Mouse (Mus musculus) retina, postnatal 7 days (tissue): ENCODE data around the gene Milr1.
"Not testable (repeated sequence)": the region's sequence is repeated elsewhere in the genome, so short reads cannot be mapped to it uniquely, and the experiment has no call there.

ENCODE experiments used
- DNase-seq: peaks from one replicate; pipeline ENCODE4 v3.0.0-alpha.2; 2012; ENCODE audit warnings: low read depth, low spot score

The Milr1 gene

DNA sequence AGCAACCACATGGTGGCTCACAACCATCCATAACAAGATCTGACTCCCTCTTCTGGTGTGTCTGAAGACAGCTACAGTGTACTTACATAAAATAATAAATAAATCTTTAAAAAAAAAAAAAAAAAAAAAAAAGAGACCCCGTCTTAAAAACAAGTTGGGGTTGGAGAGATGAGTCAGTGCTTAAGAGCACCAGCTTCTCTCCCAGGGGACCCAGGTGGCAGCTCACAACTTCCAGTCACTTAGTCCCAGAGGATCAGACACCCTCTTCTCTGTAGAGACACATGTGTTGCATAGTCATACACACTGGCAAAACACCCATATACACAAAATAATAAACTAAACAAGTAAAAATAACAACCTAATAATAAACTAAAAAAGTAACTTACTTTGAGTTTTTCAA, 56.4 kb downstream of the Milr1 start:
- not testable (repeated sequence) for DNase-seq

DNA sequence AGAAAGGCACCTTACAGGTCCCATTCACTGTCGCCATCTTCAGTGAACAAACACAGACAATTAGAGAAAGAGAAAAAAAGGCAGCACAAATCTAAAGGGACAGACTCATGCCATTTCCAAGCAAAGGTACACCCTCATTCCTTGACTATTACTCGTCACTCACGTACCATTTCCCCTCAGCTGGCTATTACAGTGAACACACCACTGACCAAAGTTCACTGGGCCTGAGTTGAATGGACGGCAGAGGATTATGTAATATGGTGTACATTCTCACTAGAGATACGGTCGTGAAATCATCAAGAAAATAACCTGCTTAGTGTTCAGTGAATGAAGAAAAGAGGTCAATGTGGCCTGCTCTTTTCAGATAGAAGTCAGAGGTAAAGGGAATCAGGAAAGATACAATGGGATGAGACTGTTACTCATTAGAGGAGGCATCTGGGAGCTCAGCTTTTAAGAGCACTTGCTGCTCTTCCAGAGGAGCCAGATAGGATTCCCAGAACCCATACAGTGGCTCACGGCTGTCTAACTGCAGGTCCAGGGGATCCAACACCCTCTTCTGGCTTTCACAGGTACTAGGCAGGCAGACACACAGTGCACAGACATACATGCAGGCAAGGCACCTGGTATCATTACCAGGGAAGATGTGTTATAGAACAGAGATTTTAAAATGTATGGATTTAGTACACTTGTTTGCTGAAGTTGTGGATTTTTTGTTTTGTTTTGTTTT, 61.5 kb downstream of the Milr1 start:
- DNase-seq = no peak

DNA sequence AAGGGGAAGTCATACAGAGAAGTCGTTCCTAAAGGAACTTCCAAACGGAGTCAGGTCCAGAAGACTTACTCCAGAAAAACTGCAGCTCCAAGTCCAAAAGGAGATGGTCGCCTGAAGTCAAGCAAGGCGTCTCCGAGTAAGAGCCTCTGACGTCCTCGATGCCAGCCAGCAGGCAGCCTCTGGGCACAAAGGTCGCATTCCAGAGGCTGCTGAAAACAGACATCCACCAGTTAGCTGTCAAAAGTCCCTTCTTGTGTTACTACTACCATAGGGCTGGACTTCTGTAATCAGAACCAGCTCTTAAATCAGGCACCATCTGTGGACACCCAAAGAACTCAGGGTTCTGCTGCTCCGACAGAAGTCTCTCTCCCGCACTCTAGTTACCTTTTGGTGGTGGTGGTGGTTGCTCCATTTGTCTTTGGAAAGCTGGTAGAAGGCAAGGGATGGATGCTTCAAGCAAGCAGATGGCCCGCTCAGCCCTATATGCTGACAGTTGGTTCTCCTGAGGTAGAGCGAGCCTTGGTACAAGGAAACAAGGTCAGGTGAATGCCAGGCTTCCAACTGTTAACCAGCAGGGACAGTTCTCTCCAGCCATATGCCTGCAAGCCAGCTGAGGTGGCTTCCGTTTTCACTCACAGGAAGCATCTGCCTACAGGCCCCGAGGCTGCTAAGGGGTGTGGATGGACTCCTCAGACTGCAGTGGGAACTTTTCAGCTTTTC, 63.7 kb downstream of the Milr1 start:
- no peak for DNase-seq

DNA sequence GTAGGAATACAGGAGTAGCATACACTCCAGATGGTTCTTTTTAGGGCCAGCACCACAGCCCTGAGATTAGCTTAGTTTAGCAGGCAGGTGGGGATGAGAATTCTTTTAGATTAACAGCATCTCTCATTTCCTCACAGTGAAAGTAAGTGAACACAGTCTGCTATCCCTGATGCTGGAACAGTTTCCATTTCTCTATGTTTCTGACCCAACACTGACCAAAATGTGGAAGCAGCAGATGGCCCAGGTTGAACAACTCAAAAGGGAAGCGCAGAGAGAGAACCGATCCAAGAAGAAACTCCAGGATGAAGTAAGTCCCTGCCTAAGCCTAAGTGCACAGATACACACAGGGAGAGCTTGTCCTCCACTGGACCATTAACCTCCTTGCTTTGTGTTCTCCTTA, 64.3 kb downstream of the Milr1 start:
- no peak for DNase-seq

DNA sequence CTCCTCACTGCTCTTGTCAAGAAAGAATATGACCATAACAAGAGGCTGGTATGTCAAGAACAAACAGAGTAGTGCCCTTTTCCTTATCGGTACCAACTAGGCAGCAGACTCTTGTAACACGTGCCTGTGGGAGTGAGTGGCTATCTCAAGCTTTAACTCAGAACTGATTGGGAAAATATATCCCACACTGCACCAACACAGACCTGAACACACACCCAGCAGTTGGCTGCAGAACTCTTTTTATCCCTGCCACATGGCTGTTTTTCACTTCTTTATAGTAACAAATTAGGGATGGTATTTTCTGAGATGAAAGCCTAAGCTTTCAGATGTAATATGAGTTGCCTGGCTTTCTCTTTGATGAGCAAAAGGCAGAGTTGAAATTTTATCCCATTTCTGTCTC, 64.7 kb downstream of the Milr1 start:
- DNase-seq = no peak

DNA sequence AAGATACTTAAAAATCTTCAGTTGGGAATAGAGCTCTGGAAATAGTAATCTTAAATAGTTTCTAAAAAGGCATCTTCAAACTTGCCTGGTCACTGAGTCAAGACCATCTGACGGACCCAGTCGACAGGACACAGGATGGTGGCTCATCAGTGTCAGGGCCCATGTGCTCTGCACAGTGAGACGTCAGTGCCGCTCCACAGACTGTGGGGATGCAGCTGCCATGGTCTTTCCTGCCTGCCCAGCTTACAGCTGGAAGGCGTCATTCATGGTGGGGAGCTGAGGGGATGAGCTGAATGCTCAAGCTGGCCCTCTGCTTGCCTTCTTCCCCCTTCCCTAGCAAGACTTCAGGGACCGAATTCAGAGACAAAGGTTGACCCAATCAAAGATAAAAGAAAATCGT, 65.3 kb downstream of the Milr1 start:
- no peak for DNase-seq

DNA sequence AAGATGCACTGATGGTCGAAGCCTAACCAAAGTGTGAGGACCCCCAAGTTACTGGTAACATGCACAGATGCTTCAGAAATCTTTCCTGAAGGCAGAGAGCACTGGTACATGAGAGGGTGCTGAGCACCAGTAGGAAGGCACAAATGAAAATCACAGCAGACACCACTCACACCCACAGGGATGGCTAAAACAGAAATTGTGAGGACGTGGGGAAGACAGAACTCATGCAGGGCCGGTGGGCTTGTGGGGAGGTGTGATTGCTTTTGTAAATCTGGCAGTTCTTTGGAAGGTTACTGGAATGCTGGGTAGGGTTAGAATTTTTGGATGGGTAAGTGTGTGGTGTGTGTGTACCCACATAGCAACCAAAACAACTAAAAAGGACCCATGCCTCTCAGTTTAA, 66.1 kb downstream of the Milr1 start:
- DNase-seq = no peak

DNA sequence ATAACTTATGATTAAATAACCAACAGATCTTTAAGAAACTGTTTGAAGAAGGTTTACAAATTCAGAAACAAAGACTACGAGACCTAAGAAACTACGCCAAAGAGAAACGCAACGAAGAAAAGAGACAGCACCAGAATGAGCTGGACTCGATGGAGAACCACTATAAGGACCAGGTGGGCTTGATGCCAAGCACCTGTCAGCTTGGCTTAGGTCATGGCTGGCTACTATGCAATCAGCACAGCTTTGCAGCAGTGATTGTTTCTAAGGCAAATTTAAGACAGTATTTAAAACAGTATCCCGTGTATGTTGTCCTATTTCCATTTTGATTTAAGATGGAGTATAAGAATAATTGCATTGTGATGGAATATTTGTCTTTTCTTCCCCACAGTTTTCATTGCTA, 66.8 kb downstream of the Milr1 start:
- no peak for DNase-seq

DNA sequence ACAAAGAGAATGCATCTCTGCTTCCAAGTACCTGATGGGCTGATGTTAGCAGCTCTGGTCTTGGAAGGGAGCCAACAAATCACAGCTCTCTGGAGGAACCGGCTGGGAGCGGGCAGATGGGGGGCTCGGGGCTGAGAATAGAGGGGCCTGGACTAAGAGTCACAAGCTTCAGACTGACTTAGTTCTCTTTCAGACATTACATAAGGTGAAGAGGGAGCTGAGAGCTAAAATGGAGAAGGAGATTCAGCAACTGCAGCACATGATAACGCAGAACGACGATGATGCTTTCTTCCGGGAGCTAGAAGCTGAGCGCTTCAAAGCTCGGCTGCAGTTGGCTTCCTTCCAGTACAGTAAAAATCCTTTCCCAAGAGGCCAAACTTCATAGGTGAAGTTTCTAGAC, 67.3 kb downstream of the Milr1 start:
- DNase-seq = peak; percentile 34
